1 mouse cellular context compared by ENCODE assay signal in the genomic region with DNA sequence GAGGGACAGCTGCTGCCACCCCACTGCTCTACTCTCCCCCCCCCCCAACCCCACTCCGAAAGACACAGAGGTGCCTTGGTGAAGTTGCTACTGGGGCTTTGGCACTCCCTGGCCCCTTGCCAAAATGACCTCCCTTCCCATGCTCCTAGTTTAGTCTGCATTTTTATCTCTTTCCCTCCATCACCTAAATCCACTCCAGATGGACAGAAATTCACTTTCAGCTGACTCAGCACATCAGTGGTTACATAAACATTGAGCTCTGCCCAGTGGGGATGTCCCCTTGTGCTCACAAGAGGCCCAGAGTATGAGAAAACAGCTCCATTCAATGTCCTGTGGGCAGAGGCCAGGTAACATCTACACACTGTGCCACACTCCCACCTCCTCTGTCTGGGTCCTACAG.
A peak's percentile ranks its signal among the peaks of the same experiment; 100 is the strongest.
TF ChIP-seq lines count a peak whose summit lies in the region.

No protein-coding gene starts in this region.

TF ChIP-seq in ES-E14, 5 proteins besides CTCF, POLR2A, EP300 and RAD21:
- TF ChIP-seq ZNF384 (IDR thresholded peaks at IDR 0.05; ENCODE audit: low read depth, low read length) (no peak), MAFK (IDR thresholded peaks at IDR 0.05; ENCODE audit: insufficient read depth, low read depth, low read length) (peak; percentile 82; the same call in 1 of the 2 replicates), ZC3H11A (IDR thresholded peaks at IDR 0.05; ENCODE audit: borderline replicate concordance, low read depth, low read length) (no peak), HCFC1 (IDR thresholded peaks at IDR 0.05; ENCODE audit: borderline replicate concordance, insufficient read depth, low read length) (no peak), CHD2 (IDR thresholded peaks at IDR 0.05; ENCODE audit: low read depth, low read length) (no peak)
